ENCODE assay signal across 17 mouse cellular contexts in the genomic region with DNA sequence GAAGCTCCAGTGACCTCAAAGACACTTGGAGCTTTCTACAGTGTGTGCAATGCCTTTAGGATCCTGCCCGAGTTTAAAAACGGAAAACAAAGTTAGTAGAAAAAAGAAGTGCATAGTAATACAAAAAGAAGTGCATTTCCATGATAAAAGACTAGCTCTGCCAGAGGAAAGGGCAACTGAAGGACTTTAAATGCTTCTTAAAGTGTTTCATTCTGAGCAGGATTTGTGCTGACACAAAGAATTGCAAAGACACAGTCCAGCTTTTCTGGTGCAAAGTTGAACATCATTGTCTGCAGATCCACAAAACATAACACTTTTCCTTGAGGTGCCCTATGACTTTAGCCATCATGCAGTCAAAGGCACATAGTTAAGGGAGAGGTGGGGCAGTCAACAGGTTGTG.
"Had no signal": no experiment of that assay in that cellular context is flagged by ENCODE, and none has a peak within 500 bp of the region (broad histone marks: within the 10 kb centered on the region; RNA-seq: fewer than 3 reads in every experiment).

No protein-coding gene starts in this region.

- H3K4me1 ChIP-seq: midbrain, embryonic 12.5 days; neural tube, embryonic 13.5 days; neural tube, embryonic 15.5 days; stomach, embryonic 15.5 days had no signal

- DNase-seq: lung, adult 18-20 months; lung, embryonic 14.5 days; lung, postnatal 10 days; lung, postnatal 4 days; midbrain, embryonic 14.5 days; retina, postnatal 1 day; right cerebral cortex, adult 18-20 months; thymus, adult 2 months; thymus, postnatal 25 days; thymus, postnatal 4 days had no signal

- H3K27me3 ChIP-seq: midbrain, embryonic 12.5 days; neural tube, embryonic 13.5 days; neural tube, embryonic 15.5 days; stomach, embryonic 15.5 days had no signal

- H3K27ac ChIP-seq: midbrain, embryonic 10.5 days; midbrain, embryonic 12.5 days; neural tube, embryonic 13.5 days; neural tube, embryonic 15.5 days; stomach, embryonic 15.5 days; stomach, postnatal 0 days had no signal

- H3K9me3 ChIP-seq: midbrain, embryonic 10.5 days; midbrain, embryonic 12.5 days; neural tube, embryonic 13.5 days; neural tube, embryonic 15.5 days; stomach, embryonic 15.5 days had no signal

- H3K4me3 ChIP-seq: midbrain, embryonic 10.5 days; midbrain, embryonic 12.5 days; myocyte; neural tube, embryonic 13.5 days; neural tube, embryonic 15.5 days; stomach, embryonic 15.5 days had no signal

- H3K36me3 ChIP-seq: midbrain, embryonic 10.5 days; midbrain, embryonic 12.5 days; neural tube, embryonic 13.5 days; neural tube, embryonic 15.5 days; stomach, embryonic 15.5 days had no signal

- H3K9ac ChIP-seq: lung, embryonic 14.5 days; midbrain, embryonic 12.5 days; neural tube, embryonic 13.5 days; neural tube, embryonic 15.5 days; stomach, embryonic 15.5 days had no signal
